Comparison of ENCODE assay signal across 21 mouse cellular contexts in the genomic region with DNA sequence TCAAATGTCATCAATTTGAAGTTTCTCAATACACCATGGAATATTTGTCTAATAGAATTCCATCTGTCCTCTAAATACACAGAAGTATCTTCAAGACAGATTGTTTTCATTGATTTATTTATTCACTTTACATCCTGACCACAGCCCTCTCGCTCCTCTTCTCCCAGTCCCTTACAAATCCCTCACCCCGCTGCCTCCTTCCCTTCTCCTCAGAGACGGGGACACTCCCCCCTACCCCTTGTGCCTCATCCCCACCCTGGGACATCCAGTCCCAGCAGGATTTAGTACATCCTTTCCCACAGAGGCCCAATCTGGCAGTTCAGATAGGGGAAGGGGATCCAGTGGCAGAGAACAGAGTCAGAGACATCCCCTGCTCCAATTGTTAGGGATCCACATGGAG.
DNase-seq lines count a peak whose midpoint lies in the region; ATAC-seq lines count a peak whose summit lies in the region.
"Had no signal": no experiment of that assay in that cellular context is flagged by ENCODE, and none has a peak within 500 bp of the region (broad histone marks: within the 10 kb centered on the region; RNA-seq: fewer than 3 reads in every experiment).

No protein-coding gene starts in this region.

- 58% methylated on average over 3 of the region's 3 CpGs for WGBS in heart, embryonic 10.5 days
- 53% methylated on average over 3 of the region's 3 CpGs for WGBS in midbrain, embryonic 11.5 days
- WGBS in midbrain, embryonic 16.5 days = 50% methylated on average over 3 of the region's 3 CpGs

- peak; percentile 72 for DNase-seq in heart, adult 11 months
- DNase-seq in heart, postnatal 14 days = no peak
- peak; percentile 59 for DNase-seq in heart, embryonic 10.5 days (ENCODE audit: low spot score)
- DNase-seq in heart, adult 18-20 months = no peak
- peak; percentile 26 for DNase-seq in midbrain, embryonic 11.5 days (ENCODE audit: low spot score, missing footprints)
- DNase-seq: adrenal gland, adult 2 months; adrenal gland, adult 8-10 months; adrenal gland, postnatal 10 days; adrenal gland, postnatal 14 days; adrenal gland, postnatal 25 days; adrenal gland, postnatal 36 days; B cell, adult 2 months; cerebellum, adult 11 months; cerebellum, adult 11-12 months; cerebellum, adult 18-20 months had no signal

- intact Hi-C loops in heart, postnatal 14 days (cut with DNase I) = no loop called here

- H3K4me1 ChIP-seq in heart, embryonic 10.5 days = no peaks in the 10 kb centered on the region
- no peaks in the 10 kb centered on the region for H3K4me1 ChIP-seq in midbrain, embryonic 11.5 days (ENCODE audit: control insufficient read depth, insufficient read depth, low read length)
- peaks cover 5% of the 10 kb centered on the region for H3K4me1 ChIP-seq in midbrain, embryonic 16.5 days (ENCODE audit: control insufficient read depth, insufficient read depth, low read length)

- no peak overlapping the region for H3K4me3 ChIP-seq in heart, embryonic 10.5 days
- H3K4me3 ChIP-seq in midbrain, embryonic 11.5 days (ENCODE audit: low read depth, low read length) = no peak overlapping the region
- H3K4me3 ChIP-seq in midbrain, embryonic 16.5 days (ENCODE audit: low read depth, low read length) = no peak overlapping the region

- H3K27ac ChIP-seq in heart, embryonic 10.5 days = no peak overlapping the region
- no peak overlapping the region for H3K27ac ChIP-seq in midbrain, embryonic 11.5 days (ENCODE audit: low read depth, low read length)
- H3K27ac ChIP-seq in midbrain, embryonic 16.5 days (ENCODE audit: low read length) = no peak overlapping the region

- no peak overlapping the region for H3K9ac ChIP-seq in midbrain, embryonic 11.5 days (ENCODE audit: low read length)
- no peak overlapping the region for H3K9ac ChIP-seq in midbrain, embryonic 16.5 days (ENCODE audit: low read depth, low read length)

- no peaks in the 10 kb centered on the region for H3K36me3 ChIP-seq in heart, embryonic 10.5 days
- H3K36me3 ChIP-seq in midbrain, embryonic 11.5 days (ENCODE audit: control insufficient read depth, insufficient read depth, low read length) = no peaks in the 10 kb centered on the region
- no peaks in the 10 kb centered on the region for H3K36me3 ChIP-seq in midbrain, embryonic 16.5 days (ENCODE audit: control insufficient read depth, insufficient read depth, low read length)
- H3K36me3 ChIP-seq: G1E had no signal

- H3K27me3 ChIP-seq in heart, embryonic 10.5 days (ENCODE audit: insufficient read depth, poor library complexity, severe bottlenecking) = no peaks in the 10 kb centered on the region
- H3K27me3 ChIP-seq in midbrain, embryonic 11.5 days (ENCODE audit: control insufficient read depth, insufficient read depth, low read length) = no peaks in the 10 kb centered on the region
- H3K27me3 ChIP-seq in midbrain, embryonic 16.5 days (ENCODE audit: control insufficient read depth, insufficient read depth, low read depth, low read length) = no peaks in the 10 kb centered on the region
- H3K27me3 ChIP-seq: CH12.LX, Patski had no signal

- H3K9me3 ChIP-seq in heart, embryonic 10.5 days = no peaks in the 10 kb centered on the region
- H3K9me3 ChIP-seq in midbrain, embryonic 11.5 days (ENCODE audit: control insufficient read depth, low read length) = no peaks in the 10 kb centered on the region
- no peaks in the 10 kb centered on the region for H3K9me3 ChIP-seq in midbrain, embryonic 16.5 days (replicated peaks; ENCODE audit: control insufficient read depth, low read length, poor library complexity, severe bottlenecking)
- H3K9me3 ChIP-seq: G1E had no signal

- no peak overlapping the region for H3K4me2 ChIP-seq in midbrain, embryonic 11.5 days
- no peak overlapping the region for H3K4me2 ChIP-seq in midbrain, embryonic 16.5 days (ENCODE audit: low read length)

- ATAC-seq in midbrain, embryonic 11.5 days (ENCODE audit: low FRiP score) = no peak
- no peak for ATAC-seq in midbrain, embryonic 16.5 days
- ATAC-seq: activated CD4-positive, CD25-positive, alpha-beta regulatory T cell, adult 4 months; CD4-positive, CD25-positive, alpha-beta regulatory T cell, adult 4 months; Patski had no signal

Comparison
In these comparisons a context has a peak if more than half of its experiments do, and no peak if none do; other contexts are left out.
1. DNase-seq: peak in heart, adult 11 months (single experiment), heart, embryonic 10.5 days (single experiment) and midbrain, embryonic 11.5 days (single experiment); none in heart, postnatal 14 days (0 of 2) and heart, adult 18-20 months (0 of 2).